Mouse (Mus musculus) olfactory bulb, adult 2 months (tissue): ENCODE data around the gene Stat3. TPM values are rescaled to one million over a fixed set of nuclear protein-coding genes. Genes with fewer than 3 reads are reported as not detected.

Experiments
- H3K27ac ChIP-seq: fragments of 200-500 bp; 2 replicates; pipeline ENCODE4 v1.5.1; 2012; ENCODE audit warnings: low read depth, low read length; ENCODE audit not compliant: insufficient read depth
- H3K4me1 ChIP-seq: fragments of 200-500 bp; 2 replicates; pipeline ENCODE4 v1.6.1; 2012; ENCODE audit warnings: low read length; ENCODE audit not compliant: control insufficient read depth, insufficient read depth
- H3K4me3 ChIP-seq: fragments of 200-500 bp; 2 replicates; pipeline ENCODE4 v1.5.1; 2012; ENCODE audit warnings: mild to moderate bottlenecking, low read depth, low read length, moderate library complexity; ENCODE audit not compliant: insufficient read depth
- CTCF ChIP-seq: fragments of 200-500 bp; IDR thresholded peaks from 2 replicates; pipeline ENCODE4 v1.5.1; 2012; ENCODE audit warnings: low read depth, mild to moderate bottlenecking, low read length, moderate library complexity; ENCODE audit not compliant: insufficient read depth
- POLR2A ChIP-seq: fragments of 200-500 bp; IDR thresholded peaks from 2 replicates; pipeline ENCODE4 v1.6.1; 2012; ENCODE audit warnings: mild to moderate bottlenecking, low read depth, low read length, moderate library complexity; ENCODE audit not compliant: insufficient read depth
- WGBS: fragments of 180-500 bp; shearing (Covaris S2); methylation state at CpG from one replicate; pipeline ENCODE4 v1.1.7; 2018; 5-methylcytosine and 5-hydroxymethylcytosine counted together
- polyA plus RNA-seq: library from polyadenylated mRNA; stranded (reverse); fragments of >200 nt; gene quantifications from 2 replicates; pipeline ENCODE4 v1.2.4, GENCODE M21; 2012; ENCODE audit warnings: low replicate concordance; ENCODE audit not compliant: missing spikeins, insufficient read depth, insufficient read length

The Stat3 gene
- not detected in 2 replicates for polyA plus RNA-seq

- no peak for TF ChIP-seq CTCF
- peak; percentile 37; the same call in 1 of the 2 replicates for TF ChIP-seq POLR2A
- Histone ChIP-seq H3K4me1 (peaks cover 5% of the 10 kb centered on the region; the same call in 1 of the 2 replicates), H3K4me3 (peak within 1 kb of the TSS; percentile 61), H3K27ac (peak within 1 kb of the TSS; percentile 54)
- under 1% methylated on average over 29 of the region's 29 CpGs for WGBS
These were observed at the start of gene Stat3 for GRCm38 (mm10) chr11:100939512-100940151. Gene Stat3, minus strand, starts transcription at chr11:100939540.

GRCm38 (mm10) chr11:100988674-100989073, 49.3 kb upstream of the Stat3 start:
- no peak for TF ChIP-seq CTCF
- no peak for TF ChIP-seq POLR2A
- H3K4me1 ChIP-seq: no peaks in the 10 kb centered on the region
- H3K4me3 ChIP-seq: no peak overlapping the region
- H3K27ac ChIP-seq: no peak overlapping the region
- 83% methylated on average over 3 of the region's 3 CpGs for WGBS

- H3K4me3 ChIP-seq: no peak overlapping the region
- peaks cover 4% of the 10 kb centered on the region for H3K4me1 ChIP-seq
- H3K27ac ChIP-seq: no peak overlapping the region
- TF ChIP-seq POLR2A (no peak), CTCF (no peak)
- 65% methylated on average over 3 of the region's 3 CpGs for WGBS
These were observed 46.3 kb upstream of the Stat3 start for GRCm38 (mm10) chr11:100985607-100986006.

GRCm38 (mm10) chr11:100983778-100984131, 44.4 kb upstream of the Stat3 start:
- Histone ChIP-seq H3K27ac (no peak overlapping the region), H3K4me1 (peaks cover 8% of the 10 kb centered on the region), H3K4me3 (no peak overlapping the region)
- no peak for TF ChIP-seq CTCF
- no peak for TF ChIP-seq POLR2A
- WGBS: 82% methylated on average over 7 of the region's 7 CpGs

GRCm38 (mm10) chr11:100983125-100983777, 43.9 kb upstream of the Stat3 start:
- no peak for TF ChIP-seq POLR2A
- peak; percentile 97 for TF ChIP-seq CTCF
- H3K4me3 ChIP-seq: peak overlapping the region; percentile 44
- no peak overlapping the region for H3K27ac ChIP-seq
- 2% methylated on average over 20 of the region's 20 CpGs for WGBS
- peaks cover 8% of the 10 kb centered on the region for H3K4me1 ChIP-seq

GRCm38 (mm10) chr11:100982087-100982486, 42.7 kb upstream of the Stat3 start:
- TF ChIP-seq CTCF (no peak), POLR2A (no peak)
- WGBS: 61% methylated on average over 8 of the region's 8 CpGs
- peaks cover 8% of the 10 kb centered on the region for H3K4me1 ChIP-seq
- no peak overlapping the region for H3K27ac ChIP-seq
- H3K4me3 ChIP-seq: no peak overlapping the region

GRCm38 (mm10) chr11:100981236-100981635, 41.9 kb upstream of the Stat3 start:
- peaks cover 8% of the 10 kb centered on the region for H3K4me1 ChIP-seq
- H3K4me3 ChIP-seq: no peak overlapping the region
- TF ChIP-seq POLR2A (no peak), CTCF (no peak)
- 79% methylated on average over 3 of the region's 3 CpGs for WGBS
- no peak overlapping the region for H3K27ac ChIP-seq

GRCm38 (mm10) chr11:100980438-100980837, 41.1 kb upstream of the Stat3 start:
- WGBS: 79% methylated on average over 1 of the region's 1 CpGs
- no peak overlapping the region for H3K27ac ChIP-seq
- no peak overlapping the region for H3K4me3 ChIP-seq
- TF ChIP-seq POLR2A (no peak), CTCF (no peak)
- H3K4me1 ChIP-seq: peaks cover 8% of the 10 kb centered on the region

- H3K27ac ChIP-seq: no peak overlapping the region
- WGBS: 16% methylated on average over 8 of the region's 8 CpGs
- peaks cover 8% of the 10 kb centered on the region for H3K4me1 ChIP-seq
- no peak overlapping the region for H3K4me3 ChIP-seq
- TF ChIP-seq CTCF (no peak), POLR2A (no peak)
These were observed 40.5 kb upstream of the Stat3 start for GRCm38 (mm10) chr11:100979887-100980286.

GRCm38 (mm10) chr11:100975241-100975640, 35.9 kb upstream of the Stat3 start:
- TF ChIP-seq POLR2A (no peak), CTCF (no peak)
- Histone ChIP-seq H3K4me3 (no peak overlapping the region), H3K4me1 (peaks cover 8% of the 10 kb centered on the region), H3K27ac (peak overlapping the region; percentile 12; the same call in 1 of the 2 replicates)
- WGBS: 51% methylated on average over 7 of the region's 7 CpGs
